Mouse (Mus musculus) embryonic facial prominence, embryonic 14.5 days (tissue): ENCODE measurements around the gene Slc18a3. TPM values are rescaled to one million over a fixed set of nuclear protein-coding genes. Genes with fewer than 3 reads are reported as not detected.

ENCODE experiments used
- ATAC-seq: fragments of 200-750 bp; cut with Nextera tagmentation; 2 replicates; pipeline ENCODE4 v1.8.0; 2017; ENCODE audit warnings: low read depth, moderate number of reproducible peaks, moderate TSS enrichment
- DNase-seq: peaks from one replicate; pipeline ENCODE4 v3.0.0-alpha.2; 2015; ENCODE audit warnings: low spot score
- H3K27ac ChIP-seq: fragments of 300-500 bp; sonication (generic); replicated peaks from 2 replicates; pipeline ENCODE4 v1.5.1; 2014; ENCODE audit warnings: low read depth, mild to moderate bottlenecking, low read length, moderate library complexity
- H3K27me3 ChIP-seq: fragments of 300-500 bp; sonication (generic); replicated peaks from 2 replicates; pipeline ENCODE4 v1.6.1; 2014; ENCODE audit warnings: low read length; ENCODE audit not compliant: control insufficient read depth, insufficient read depth
- H3K36me3 ChIP-seq: fragments of 300-500 bp; sonication (generic); 2 replicates; pipeline ENCODE4 v1.6.1; 2014; ENCODE audit warnings: low read length, mixed read lengths; ENCODE audit not compliant: control insufficient read depth, insufficient read depth
- H3K4me1 ChIP-seq: fragments of 300-500 bp; sonication (generic); 2 replicates; pipeline ENCODE4 v1.6.1; 2014; ENCODE audit warnings: antibody characterized with exemption, low read length; ENCODE audit not compliant: control insufficient read depth, insufficient read depth
- H3K4me2 ChIP-seq: fragments of 300-500 bp; sonication (generic); 2 replicates; pipeline ENCODE4 v1.6.1; 2014; ENCODE audit warnings: low read depth, mild to moderate bottlenecking, low read length, moderate library complexity, mixed read lengths
- H3K4me3 ChIP-seq: fragments of 300-500 bp; sonication (generic); 2 replicates; pipeline ENCODE4 v1.5.1; 2014; ENCODE audit warnings: low read depth, mild to moderate bottlenecking, low read length
- H3K9ac ChIP-seq: fragments of 300-500 bp; sonication (generic); 2 replicates; pipeline ENCODE4 v1.6.1; 2014; ENCODE audit warnings: low read depth, mild to moderate bottlenecking, low read length, moderate library complexity, mixed read lengths
- H3K9me3 ChIP-seq: fragments of 300-500 bp; sonication (generic); 2 replicates; pipeline ENCODE4 v1.6.1; 2016; ENCODE audit warnings: low read length; ENCODE audit not compliant: control insufficient read depth
- WGBS: fragments of 180-500 bp; shearing (Covaris S2); extraction: QIAGEN DNeasy Blood & Tissue Kit; methylation state at CpG from one replicate; pipeline ENCODE4 v1.1.7; 2014; 5-methylcytosine and 5-hydroxymethylcytosine counted together
- polyA plus RNA-seq: library from polyadenylated mRNA; unstranded; fragments of >200 nt; fragmentation: Nextera tagmentation; extraction: Ambion mirVana; gene quantifications from 2 replicates; pipeline ENCODE4 v1.2.1, GENCODE M21; 2014

Slc18a3 gene
- polyA plus RNA-seq, 1 experiment from 2014 or later: 0.67 TPM

- Histone ChIP-seq H3K4me1 (no peaks in the 10 kb centered on the region), H3K36me3 (no peaks in the 10 kb centered on the region), H3K27me3 (no peaks in the 10 kb centered on the region), H3K27ac (no peak overlapping the region), H3K9ac (no peak overlapping the region), H3K9me3 (no peaks in the 10 kb centered on the region), H3K4me2 (no peak overlapping the region), H3K4me3 (no peak overlapping the region)
- ATAC-seq: no peak
- WGBS: 72% methylated on average over 9 of the region's 9 CpGs
- DNase-seq: no peak
Observed at GRCm38 (mm10) chr14:32502764-32503688, 38.4 kb upstream of the Slc18a3 start.

- H3K4me1 ChIP-seq: no peaks in the 10 kb centered on the region; the same call in 1 of the 2 replicates
- H3K27me3 ChIP-seq: no peaks in the 10 kb centered on the region
- 66% methylated on average over 2 of the region's 2 CpGs for WGBS
- DNase-seq (no peak), ATAC-seq (no peak)
- H3K27ac ChIP-seq: no peak overlapping the region
- H3K4me3 ChIP-seq: no peak overlapping the region
- no peak overlapping the region for H3K9ac ChIP-seq
- no peaks in the 10 kb centered on the region for H3K9me3 ChIP-seq
- H3K36me3 ChIP-seq: no peaks in the 10 kb centered on the region
- H3K4me2 ChIP-seq: no peak overlapping the region
Observed at GRCm38 (mm10) chr14:32501303-32501702, 36.7 kb upstream of the Slc18a3 start.

GRCm38 (mm10) chr14:32496115-32496850, 31.6 kb upstream of the Slc18a3 start:
- no peaks in the 10 kb centered on the region for H3K36me3 ChIP-seq
- no peak for DNase-seq
- no peaks in the 10 kb centered on the region; the same call in 1 of the 2 replicates for H3K4me1 ChIP-seq
- no peak overlapping the region for H3K4me2 ChIP-seq
- ATAC-seq: no peak
- no peak overlapping the region for H3K4me3 ChIP-seq
- WGBS: 74% methylated on average over 8 of the region's 8 CpGs
- H3K9ac ChIP-seq: no peak overlapping the region
- H3K9me3 ChIP-seq: no peaks in the 10 kb centered on the region
- H3K27me3 ChIP-seq: peaks cover 4% of the 10 kb centered on the region; the same call in 1 of the 2 replicates
- no peak overlapping the region for H3K27ac ChIP-seq

- WGBS: 13% methylated on average over 13 of the region's 13 CpGs
- no peaks in the 10 kb centered on the region; the same call in 1 of the 2 replicates for H3K4me1 ChIP-seq
- ATAC-seq (0 out of 2 replicates have a peak, but pooled peaks have one; percentile 37), DNase-seq (peak; percentile 58)
- no peak overlapping the region for H3K27ac ChIP-seq
- H3K9me3 ChIP-seq: no peaks in the 10 kb centered on the region
- no peaks in the 10 kb centered on the region for H3K36me3 ChIP-seq
- 0 out of 2 replicates have a peak overlapping the region, but pooled peaks have one; percentile 25 for H3K9ac ChIP-seq
- H3K27me3 ChIP-seq: peaks cover 4% of the 10 kb centered on the region; the same call in 1 of the 2 replicates
- H3K4me2 ChIP-seq: peak overlapping the region; percentile 49
- peak overlapping the region; percentile 18; the same call in 1 of the 2 replicates for H3K4me3 ChIP-seq
Observed at GRCm38 (mm10) chr14:32492521-32492920, 27.9 kb upstream of the Slc18a3 start.

- ATAC-seq: no peak
- WGBS: 10% methylated on average over 3 of the region's 3 CpGs
- H3K4me2 ChIP-seq: no peak overlapping the region
- no peak overlapping the region for H3K4me3 ChIP-seq
- no peaks in the 10 kb centered on the region for H3K4me1 ChIP-seq
- peak; percentile 49 for DNase-seq
- no peak overlapping the region for H3K9ac ChIP-seq
- H3K27ac ChIP-seq: no peak overlapping the region
- no peaks in the 10 kb centered on the region for H3K9me3 ChIP-seq
- H3K36me3 ChIP-seq: no peaks in the 10 kb centered on the region
- no peaks in the 10 kb centered on the region for H3K27me3 ChIP-seq
Observed at GRCm38 (mm10) chr14:32482061-32482460, 17.4 kb upstream of the Slc18a3 start.

- Histone ChIP-seq H3K9me3 (no peaks in the 10 kb centered on the region), H3K36me3 (no peaks in the 10 kb centered on the region), H3K4me1 (no peaks in the 10 kb centered on the region), H3K4me2 (no peak overlapping the region), H3K27ac (no peak overlapping the region), H3K9ac (no peak overlapping the region), H3K27me3 (0 out of 2 replicates have a peak, but pooled peaks cover 3% of the 10 kb centered on the region), H3K4me3 (no peak overlapping the region)
- ATAC-seq: no peak
- 32% methylated on average over 1 of the region's 1 CpGs for WGBS
- no peak for DNase-seq
Observed at GRCm38 (mm10) chr14:32477581-32477980, 12.9 kb upstream of the Slc18a3 start.

GRCm38 (mm10) chr14:32476559-32476958, 11.9 kb upstream of the Slc18a3 start:
- WGBS: 67% methylated on average over 6 of the region's 6 CpGs
- no peaks in the 10 kb centered on the region for H3K9me3 ChIP-seq
- H3K36me3 ChIP-seq: no peaks in the 10 kb centered on the region
- H3K9ac ChIP-seq: no peak overlapping the region
- H3K4me1 ChIP-seq: no peaks in the 10 kb centered on the region
- no peak for DNase-seq
- no peak for ATAC-seq
- H3K27me3 ChIP-seq: 0 out of 2 replicates have a peak, but pooled peaks cover 3% of the 10 kb centered on the region
- no peak overlapping the region for H3K4me3 ChIP-seq
- H3K27ac ChIP-seq: no peak overlapping the region
- no peak overlapping the region for H3K4me2 ChIP-seq

- Histone ChIP-seq H3K36me3 (no peaks in the 10 kb centered on the region), H3K4me1 (no peaks in the 10 kb centered on the region), H3K4me3 (no peak overlapping the region), H3K27me3 (peaks cover 11% of the 10 kb centered on the region; the same call in 1 of the 2 replicates), H3K27ac (no peak overlapping the region), H3K9me3 (no peaks in the 10 kb centered on the region), H3K9ac (no peak overlapping the region), H3K4me2 (no peak overlapping the region)
- ATAC-seq (no peak), DNase-seq (peak; percentile 79)
- 15% methylated on average over 4 of the region's 4 CpGs for WGBS
Observed at GRCm38 (mm10) chr14:32472996-32473395, 8.3 kb upstream of the Slc18a3 start.
